Mouse (Mus musculus) spleen, adult 2 months (tissue): ENCODE data around the gene Cspg4.

Experiments used
- CTCF ChIP-seq: fragments of 200-500 bp; IDR thresholded peaks from 2 replicates; pipeline ENCODE4 v1.5.1; 2011; ENCODE audit warnings: mild to moderate bottlenecking, inconsistent platforms; ENCODE audit not compliant: insufficient read depth, insufficient read length, insufficient replicate concordance; ENCODE audit errors: extremely low read depth
- POLR2A ChIP-seq: fragments of 200-500 bp; IDR thresholded peaks from 2 replicates; pipeline ENCODE4 v1.6.1; 2011; ENCODE audit warnings: low read depth, low read length, inconsistent platforms

DNA sequence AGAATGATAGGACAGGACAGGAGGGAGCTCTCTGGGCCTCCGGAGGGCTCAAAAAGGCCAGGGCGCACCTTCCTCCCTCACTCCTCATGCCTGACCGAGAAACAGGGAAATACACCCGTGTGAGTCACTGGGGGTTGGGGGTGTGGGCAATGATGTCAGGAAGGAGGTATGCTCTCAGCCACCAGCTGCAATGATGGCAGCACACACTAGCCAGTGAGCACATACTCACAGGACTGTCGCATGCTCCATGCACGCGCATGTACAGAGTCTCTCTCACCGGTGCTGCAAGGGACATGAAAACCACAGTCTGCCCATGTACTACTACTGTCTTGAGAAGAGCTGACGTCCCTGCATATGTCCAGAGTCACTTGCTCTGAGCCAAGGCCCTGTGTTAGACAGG, 42.7 kb downstream of the Cspg4 start:
- TF ChIP-seq CTCF (no peak), POLR2A (no peak)
